Mouse (Mus musculus): Measurements from ENCODE around the gene Btbd2.

GRCm38 (mm10) chr10:80692249-80693165, 35.6 kb upstream of the Btbd2 start:
- TF ChIP-seq CTCF (IDR thresholded peaks at IDR 0.05; ENCODE audit: low read depth) (no peak), EP300 (IDR thresholded peaks at IDR 0.05; ENCODE audit: low read depth) (no peak)

All from liver, embryonic 14.5 days (tissue).